Mouse (Mus musculus) MEL (cell line): ENCODE measurements around the gene Gm45623. TPM values are rescaled to one million over a fixed set of nuclear protein-coding genes. Genes with fewer than 3 reads are reported as not detected.
A peak's percentile ranks its signal among the peaks of the same experiment; 100 is the strongest.

ENCODE experiments used
- DNase-seq: peaks from one replicate; pipeline ENCODE4 v3.0.0; 2011; ENCODE audit warnings: low read depth, low spot score
- H3K27ac ChIP-seq: 2 replicates; pipeline ENCODE4 v1.5.1; 2012; ENCODE audit warnings: low read depth, mild to moderate bottlenecking, control low read depth, low read length, moderate library complexity; ENCODE audit not compliant: control insufficient read depth
- H3K27me3 ChIP-seq, 2 experiments: fragments of 150-350 bp in 1 of 2; sonication (generic) in 1 of 2; 2 replicates each; pipeline ENCODE4 v1.6.1; 2012; ENCODE audit warnings: low read length in 2 of 2, mild to moderate bottlenecking in 2 of 2, improper control_type of control experiment in 1 of 2, moderate library complexity in 1 of 2; ENCODE audit not compliant: insufficient read depth in 2 of 2, control insufficient read depth in 1 of 2
- H3K36me3 ChIP-seq, 2 experiments: 2 replicates each; pipeline ENCODE4 v1.6.1; 2012 to 2014; ENCODE audit warnings: low read length in 2 of 2, improper control_type of control experiment in 1 of 2, inconsistent platforms in 1 of 2, mild to moderate bottlenecking in 1 of 2; ENCODE audit not compliant: insufficient read depth in 2 of 2, control insufficient read depth in 1 of 2
- H3K4me1 ChIP-seq, 2 experiments: fragments of 150-350 bp in 1 of 2; sonication (generic) in 1 of 2; 2 replicates each; pipeline ENCODE4 v1.6.1; 2012; ENCODE audit warnings: low read length in 2 of 2, improper control_type of control experiment in 1 of 2, mild to moderate bottlenecking in 1 of 2; ENCODE audit not compliant: insufficient read depth in 2 of 2, control insufficient read depth in 1 of 2
- H3K4me3 ChIP-seq, 2 experiments: fragments of 150-350 bp in 1 of 2; sonication (generic) in 1 of 2; 2 replicates each; pipeline ENCODE4 v1.5.1; 2012; ENCODE audit warnings: low read depth in 2 of 2, low read length in 2 of 2, mild to moderate bottlenecking in 2 of 2, moderate library complexity in 2 of 2, control low read depth in 1 of 2, improper control_type of control experiment in 1 of 2; ENCODE audit not compliant: control insufficient read depth in 1 of 2, insufficient read depth in 1 of 2
- H3K79me2 ChIP-seq: 2 replicates; pipeline ENCODE4 v1.6.1; 2012; ENCODE audit warnings: mild to moderate bottlenecking, low read length, moderate library complexity; ENCODE audit not compliant: control insufficient read depth, poor library complexity, insufficient read depth
- H3K9ac ChIP-seq: 2 replicates; pipeline ENCODE4 v1.6.1; 2012; ENCODE audit warnings: low read depth, mild to moderate bottlenecking, control low read depth, low read length, moderate library complexity; ENCODE audit not compliant: control insufficient read depth, poor library complexity, severe bottlenecking
- H3K9me3 ChIP-seq: fragments of 150-350 bp; sonication (generic); replicated peaks from 2 replicates; pipeline ENCODE4 v1.6.1; 2012; ENCODE audit warnings: mild to moderate bottlenecking, low read length, improper control_type of control experiment, moderate library complexity; ENCODE audit not compliant: insufficient read depth
- CHD1 ChIP-seq: IDR thresholded peaks from 2 replicates; pipeline ENCODE4 v1.6.1; 2012; ENCODE audit warnings: low read depth, mild to moderate bottlenecking, inconsistent platforms, low read length, improper control_type of control experiment
- CHD2 ChIP-seq: IDR thresholded peaks from 2 replicates; pipeline ENCODE4 v1.6.1; 2011; ENCODE audit warnings: low read length, improper control_type of control experiment
- CTCF ChIP-seq, 3 experiments: IDR thresholded peaks in 2 of 3; conservative IDR thresholded peaks in 1 of 3; 2 replicates each; pipeline ENCODE4 v1.5.1; 2011 to 2012; ENCODE audit warnings: low read length in 3 of 3, low read depth in 2 of 3, mild to moderate bottlenecking in 2 of 3, improper control_type of control experiment in 1 of 3, inconsistent platforms in 1 of 3, mixed read lengths in 1 of 3, moderate library complexity in 1 of 3; ENCODE audit not compliant: control insufficient read depth in 1 of 3, insufficient read depth in 1 of 3, poor library complexity in 1 of 3, severe bottlenecking in 1 of 3
- E2F4 ChIP-seq: IDR thresholded peaks from 2 replicates; pipeline ENCODE4 v1.6.1; 2011; ENCODE audit warnings: low read depth, low read length, improper control_type of control experiment, borderline replicate concordance
- ELF1 ChIP-seq: IDR thresholded peaks from 2 replicates; pipeline ENCODE4 v1.6.1; 2014; ENCODE audit warnings: low read depth, mild to moderate bottlenecking, inconsistent platforms, low read length, improper control_type of control experiment, moderate library complexity
- EP300 ChIP-seq, 2 experiments: IDR thresholded peaks; 2 replicates each; pipeline ENCODE4 v1.6.1; 2011; ENCODE audit warnings: improper control_type of control experiment in 2 of 2, low read length in 2 of 2, low read depth in 1 of 2, mild to moderate bottlenecking in 1 of 2
- ETS1 ChIP-seq: IDR thresholded peaks from 2 replicates; pipeline ENCODE4 v1.6.1; 2012; ENCODE audit warnings: low read depth, mild to moderate bottlenecking, inconsistent platforms, low read length, improper control_type of control experiment, moderate library complexity
- GATA1 ChIP-seq: IDR thresholded peaks from 2 replicates; pipeline ENCODE4 v1.6.1; 2011; ENCODE audit warnings: low read depth, low read length, improper control_type of control experiment
- HCFC1 ChIP-seq: IDR thresholded peaks from 2 replicates; pipeline ENCODE4 v1.6.1; 2012; ENCODE audit warnings: low read depth, mild to moderate bottlenecking, inconsistent platforms, low read length, improper control_type of control experiment, moderate library complexity
- JUND ChIP-seq: IDR thresholded peaks from 2 replicates; pipeline ENCODE4 v1.6.1; 2011; ENCODE audit warnings: low read depth, mild to moderate bottlenecking, improper control_type of control experiment, low read length
- KAT2A ChIP-seq: conservative IDR thresholded peaks from 2 replicates; pipeline ENCODE4 v1.6.1; 2012; ENCODE audit warnings: low read depth, low read length, improper control_type of control experiment, inconsistent platforms
- MAFK ChIP-seq: IDR thresholded peaks from 2 replicates; pipeline ENCODE4 v1.6.1; 2011; ENCODE audit warnings: low read depth, mild to moderate bottlenecking, low read length, improper control_type of control experiment, borderline replicate concordance
- MAZ ChIP-seq: IDR thresholded peaks from 2 replicates; pipeline ENCODE4 v1.6.1; 2012; ENCODE audit warnings: low read depth, mild to moderate bottlenecking, inconsistent platforms, low read length, improper control_type of control experiment
- MXI1 ChIP-seq: IDR thresholded peaks from 2 replicates; pipeline ENCODE4 v1.6.1; 2011; ENCODE audit warnings: mild to moderate bottlenecking, low read depth, low read length, improper control_type of control experiment
- MYB ChIP-seq: IDR thresholded peaks from 2 replicates; pipeline ENCODE4 v1.6.1; 2011; ENCODE audit warnings: mild to moderate bottlenecking, low read depth, low read length, improper control_type of control experiment
- NELFE ChIP-seq: IDR thresholded peaks from 2 replicates; pipeline ENCODE4 v1.6.1; 2011; ENCODE audit warnings: low read depth, low read length, improper control_type of control experiment
- POLR2AphosphoS2 ChIP-seq: IDR thresholded peaks from 2 replicates; pipeline ENCODE4 v1.6.1; 2011; ENCODE audit warnings: low read length, improper control_type of control experiment
- POLR2AphosphoS5 ChIP-seq: IDR thresholded peaks from 2 replicates; pipeline ENCODE4 v1.6.1; 2012; ENCODE audit warnings: low read depth, borderline replicate concordance, mild to moderate bottlenecking, inconsistent platforms, low read length, moderate library complexity, mixed read lengths
- RCOR1 ChIP-seq: IDR thresholded peaks from 2 replicates; pipeline ENCODE4 v1.6.1; 2012; ENCODE audit warnings: low read depth, mild to moderate bottlenecking, inconsistent platforms, low read length, improper control_type of control experiment
- TAL1 ChIP-seq: IDR thresholded peaks from 2 replicates; pipeline ENCODE4 v1.6.1; 2012; ENCODE audit warnings: mild to moderate bottlenecking, inconsistent platforms, low read length, moderate library complexity, mixed read lengths
- TCF12 ChIP-seq: IDR thresholded peaks from 2 replicates; pipeline ENCODE4 v1.6.1; 2014; ENCODE audit warnings: low read depth, mild to moderate bottlenecking, inconsistent platforms, low read length, improper control_type of control experiment, moderate library complexity
- UBTF ChIP-seq: IDR thresholded peaks from 2 replicates; pipeline ENCODE4 v1.6.1; 2012; ENCODE audit warnings: low read depth, mild to moderate bottlenecking, inconsistent platforms, low read length, improper control_type of control experiment, moderate library complexity, borderline replicate concordance; ENCODE audit not compliant: insufficient read depth
- USF1 ChIP-seq: IDR thresholded peaks from 2 replicates; pipeline ENCODE4 v1.6.1; 2014; ENCODE audit warnings: low read depth, mild to moderate bottlenecking, inconsistent platforms, low read length, improper control_type of control experiment, moderate library complexity
- ZC3H11A ChIP-seq: IDR thresholded peaks from 2 replicates; pipeline ENCODE4 v1.6.1; 2012; ENCODE audit warnings: low read depth, mild to moderate bottlenecking, inconsistent platforms, low read length, improper control_type of control experiment
- ZKSCAN1 ChIP-seq: IDR thresholded peaks from 2 replicates; pipeline ENCODE4 v1.6.1; 2012; ENCODE audit warnings: low read depth, mild to moderate bottlenecking, inconsistent platforms, low read length, improper control_type of control experiment, moderate library complexity
- polyA plus RNA-seq, 2 experiments: library from polyadenylated mRNA; stranded (reverse) in 1 of 2; unstranded in 1 of 2; fragments of >175 nt in 1 of 2; fragments of >200 nt in 1 of 2; gene quantifications; 2 replicates each; pipeline versions ENCODE4 v1.2.1 to v1.2.4; 2012; ENCODE audit warnings: low replicate concordance in 2 of 2, low read depth in 1 of 2; ENCODE audit not compliant: insufficient read length in 2 of 2, insufficient read depth in 1 of 2, missing spikeins in 1 of 2
- total RNA-seq: library from RNA; depleted of rRNA; stranded (reverse); fragments of 300-350 nt; gene quantifications from 2 replicates; pipeline ENCODE4 v1.2.3, GENCODE M21; 2012

The Gm45623 gene
- total and polyA plus RNA-seq, 3 experiments, result not detected

GRCm38 (mm10) chr13:56707606-56708005 lies 46.0 kb downstream of the Gm45623 start:
- H3K4me3 ChIP-seq, result no peak overlapping the region
- TF ChIP-seq NELFE, result no peak
- no peak for TF ChIP-seq E2F4
- no peak overlapping the region for H3K9ac ChIP-seq
- H3K36me3 ChIP-seq, result peaks cover 0 to 9% of the 10 kb centered on the region in 2 experiments; a peak in 3 of 4 replicates
- no peak overlapping the region for H3K27ac ChIP-seq
- DNase-seq, result no peak
- H3K9me3 ChIP-seq, result no peaks in the 10 kb centered on the region
- peaks cover 0 to 15% of the 10 kb centered on the region in 2 experiments; a peak in 2 of 4 replicates for H3K4me1 ChIP-seq
- H3K79me2 ChIP-seq, result peaks cover 29% of the 10 kb centered on the region
- no peaks in the 10 kb centered on the region for H3K27me3 ChIP-seq

GRCm38 (mm10) chr13:56707111-56707510 lies 46.5 kb downstream of the Gm45623 start:
- no peaks in the 10 kb centered on the region for H3K9me3 ChIP-seq
- H3K27ac ChIP-seq, result no peak overlapping the region
- peaks cover 29% of the 10 kb centered on the region for H3K79me2 ChIP-seq
- TF ChIP-seq ZKSCAN1 (no peak), ELF1 (no peak), E2F4 (no peak), EP300 (IDR thresholded peaks at IDR 0.05; ENCODE audit: low read depth in 1 of 2, low read length in 2 of 2) (no peak), MAZ (no peak), TCF12 (no peak), ZC3H11A (no peak), TAL1 (no peak), POLR2AphosphoS5 (no peak), USF1 (no peak), ETS1 (no peak), GATA1 (no peak), CHD1 (no peak), MAFK (no peak)
- no peaks in the 10 kb centered on the region for H3K27me3 ChIP-seq
- H3K36me3 ChIP-seq, result peaks cover 0 to 9% of the 10 kb centered on the region in 2 experiments; a peak in 3 of 4 replicates
- no peak overlapping the region for H3K9ac ChIP-seq
- H3K4me3 ChIP-seq, result no peak overlapping the region
- H3K4me1 ChIP-seq, result peaks cover 0 to 15% of the 10 kb centered on the region in 2 experiments; a peak in 2 of 4 replicates
- no peak for DNase-seq

GRCm38 (mm10) chr13:56704596-56704995 lies 49.0 kb downstream of the Gm45623 start:
- Histone ChIP-seq H3K36me3 (peaks cover 0 to 10% of the 10 kb centered on the region in 2 experiments; a peak in 3 of 4 replicates), H3K79me2 (peaks cover 25% of the 10 kb centered on the region), H3K4me3 (no peak overlapping the region), H3K9ac (no peak overlapping the region), H3K9me3 (no peaks in the 10 kb centered on the region), H3K4me1 (peaks cover 0 to 14% of the 10 kb centered on the region in 2 experiments; a peak in 1 of 4 replicates), H3K27ac (peak overlapping the region; percentile 93), H3K27me3 (no peaks in the 10 kb centered on the region)
- TF ChIP-seq RCOR1, result no peak
- TF ChIP-seq HCFC1, result no peak
- no peak for TF ChIP-seq UBTF
- no peak for TF ChIP-seq JUND
- no peak for TF ChIP-seq CHD1
- no peak for TF ChIP-seq MYB
- no peak for TF ChIP-seq POLR2AphosphoS2
- TF ChIP-seq CHD2, result no peak
- TF ChIP-seq CTCF (IDR thresholded peaks at IDR 0.05 in 2 of 3, conservative IDR thresholded peaks at IDR 0.05 in 1 of 3; ENCODE audit: control insufficient read depth in 1 of 3, insufficient read depth in 1 of 3, low read depth in 2 of 3, low read length in 3 of 3, poor library complexity in 1 of 3, severe bottlenecking in 1 of 3), result no peak
- TF ChIP-seq ELF1, result no peak
- TF ChIP-seq MXI1, result no peak
- TF ChIP-seq KAT2A, result no peak
- no peak for TF ChIP-seq USF1
- no peak for TF ChIP-seq NELFE
- peak; percentile 9 for DNase-seq
